Mouse (Mus musculus): ENCODE measurements around the gene G3bp2. TPM values are rescaled to one million over a fixed set of nuclear protein-coding genes. Genes with fewer than 3 reads are reported as not detected.
A peak's percentile ranks its signal among the peaks of the same experiment; 100 is the strongest.
"Not testable (repeated sequence)": the region's sequence is repeated elsewhere in the genome, so short reads cannot be mapped to it uniquely, and the experiment has no call there.

Gene G3bp2
- total RNA-seq (2014; fragmentation: Nextera tagmentation) (67.6 and 83.1 TPM in 2 replicates), total RNA-seq (2017) (89.8 and 101 TPM in 2 replicates), polyA plus RNA-seq (2012) (13.4 and 16.8 TPM in 2 replicates)

DNA sequence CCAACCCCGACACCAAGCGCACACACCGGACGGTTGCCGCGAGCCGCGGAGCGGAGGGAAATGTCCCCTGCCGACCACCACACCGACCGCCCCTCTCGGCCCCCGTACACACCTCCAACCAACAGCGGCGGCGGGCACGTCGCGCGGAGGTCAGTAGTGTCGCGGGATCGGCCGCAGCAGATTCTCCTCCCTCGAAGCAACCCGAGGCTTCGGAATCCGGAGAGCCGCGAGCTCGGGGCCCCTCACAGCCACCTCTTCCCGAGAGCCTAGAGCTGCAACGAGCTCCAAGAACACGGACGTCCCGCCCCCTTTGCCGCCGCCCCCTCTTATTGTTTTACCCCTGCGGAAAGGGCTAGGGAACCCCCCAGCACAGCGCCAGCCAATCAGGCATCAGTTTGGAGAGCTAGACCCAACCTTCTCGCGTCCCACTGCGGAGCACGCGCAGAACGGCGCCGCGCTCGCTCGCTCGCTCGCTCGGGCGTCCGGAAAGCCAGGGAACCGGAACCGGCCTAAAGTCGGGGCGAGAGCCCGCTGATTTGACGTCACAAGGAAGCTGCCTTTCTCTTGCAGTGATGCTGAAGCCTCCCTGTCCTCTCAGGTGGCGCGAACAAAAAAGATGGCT is at the start of gene G3bp2:
Gene G3bp2, minus strand, starts transcription at position 303 of the 622 bp plus-strand sequence.
- Histone ChIP-seq H3K27me3 (ENCODE audit: insufficient read depth, low read length) (no peaks in the 10 kb centered on the region), H3K4me3 (ENCODE audit: low read depth, low read length) (peak within 1 kb of the TSS; percentile 100), H3K9me3 (replicated peaks) (no peaks in the 10 kb centered on the region; the same call in 1 of the 2 replicates), H3K36me3 (replicated peaks) (peaks cover 24% of the 10 kb centered on the region), H3K4me1 (ENCODE audit: insufficient read depth, low read depth, low read length) (peaks cover 46% of the 10 kb centered on the region)
- no peak for TF ChIP-seq GATA2 (IDR thresholded peaks at IDR 0.05; ENCODE audit: borderline replicate concordance, low read depth, low read length)
- TF ChIP-seq GATA1 (IDR thresholded peaks at IDR 0.05; ENCODE audit: borderline replicate concordance, low read length), result no peak
- TF ChIP-seq CTCF (IDR thresholded peaks at IDR 0.05; ENCODE audit: low read depth, low read length), result no peak
- TF ChIP-seq TAL1 (conservative IDR thresholded peaks at IDR 0.05; ENCODE audit: low read depth, low read length), result no peak
- TF ChIP-seq POLR2AphosphoS5 (IDR thresholded peaks at IDR 0.05; ENCODE audit: insufficient replicate concordance, low read depth, low read length), result no peak
- ATAC-seq (ENCODE audit: extremely low read depth, insufficient number of reproducible peaks, low FRiP score, poor library complexity, severe bottlenecking) (peak; percentile 94), DNase-seq (ENCODE audit: low spot score) (peak; percentile 82)

DNA sequence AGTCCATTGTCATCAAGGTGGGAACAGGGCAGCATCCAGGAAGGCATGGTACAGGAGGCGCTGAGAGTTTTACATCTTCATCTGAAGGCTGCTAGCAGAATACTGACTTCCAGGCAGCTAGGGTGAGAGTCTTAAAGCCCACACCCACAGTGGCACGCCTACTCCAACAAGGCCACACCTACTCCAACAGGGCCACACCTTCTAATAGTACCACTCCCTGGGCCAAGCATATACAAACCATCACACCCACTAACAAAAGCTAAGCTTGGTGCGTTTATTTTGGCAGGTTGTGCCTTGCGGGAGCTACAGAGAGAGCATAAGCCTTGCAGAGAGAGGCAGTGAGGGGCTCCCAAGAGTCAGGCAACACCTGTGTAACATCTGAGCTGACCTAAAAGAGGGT is 49.5 kb upstream of the G3bp2 start:
- not testable (repeated sequence) for H3K27me3 ChIP-seq (ENCODE audit: insufficient read depth, low read length); DNase-seq (ENCODE audit: low spot score); H3K9me3 ChIP-seq (replicated peaks); ATAC-seq (ENCODE audit: extremely low read depth, insufficient number of reproducible peaks, low FRiP score, poor library complexity, severe bottlenecking); H3K4me3 ChIP-seq (ENCODE audit: low read depth, low read length)
- peaks cover 42% of the 10 kb centered on the region for H3K4me1 ChIP-seq (ENCODE audit: insufficient read depth, low read depth, low read length)
- H3K36me3 ChIP-seq (replicated peaks), result peaks cover 25% of the 10 kb centered on the region

DNA sequence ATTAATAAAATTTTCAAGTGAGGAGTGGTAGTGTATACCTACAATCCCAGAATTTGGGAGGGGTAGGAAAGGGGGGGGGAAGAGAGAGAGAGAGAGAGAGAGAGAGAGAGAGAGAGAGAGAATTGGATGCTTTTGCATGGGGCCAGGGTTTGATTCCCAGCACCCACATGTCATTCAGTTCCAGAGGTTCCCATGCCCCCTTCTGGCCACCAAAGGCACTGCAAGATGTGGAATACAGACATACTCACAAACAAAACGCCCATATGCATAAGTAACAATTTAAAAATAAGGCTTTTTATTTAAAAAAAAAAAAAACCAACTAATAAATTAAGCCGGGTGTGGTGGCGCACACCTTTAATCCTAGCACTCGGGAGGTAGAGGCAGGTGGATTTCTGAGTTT is 48.6 kb upstream of the G3bp2 start:
- ATAC-seq (ENCODE audit: extremely low read depth, insufficient number of reproducible peaks, low FRiP score, poor library complexity, severe bottlenecking) (no peak), DNase-seq (ENCODE audit: low spot score) (no peak)
- TF ChIP-seq CTCF (IDR thresholded peaks at IDR 0.05; ENCODE audit: low read depth, low read length) (no peak), GATA1 (IDR thresholded peaks at IDR 0.05; ENCODE audit: borderline replicate concordance, low read length) (no peak), GATA2 (IDR thresholded peaks at IDR 0.05; ENCODE audit: borderline replicate concordance, low read depth, low read length) (no peak), POLR2AphosphoS5 (IDR thresholded peaks at IDR 0.05; ENCODE audit: insufficient replicate concordance, low read depth, low read length) (no peak), TAL1 (conservative IDR thresholded peaks at IDR 0.05; ENCODE audit: low read depth, low read length) (no peak)
- Histone ChIP-seq H3K27me3 (ENCODE audit: insufficient read depth, low read length) (no peaks in the 10 kb centered on the region), H3K4me1 (ENCODE audit: insufficient read depth, low read depth, low read length) (peaks cover 50% of the 10 kb centered on the region), H3K9me3 (replicated peaks) (peaks cover 5% of the 10 kb centered on the region; the same call in 1 of the 2 replicates), H3K36me3 (replicated peaks) (peaks cover 25% of the 10 kb centered on the region), H3K4me3 (ENCODE audit: low read depth, low read length) (no peak overlapping the region)

DNA sequence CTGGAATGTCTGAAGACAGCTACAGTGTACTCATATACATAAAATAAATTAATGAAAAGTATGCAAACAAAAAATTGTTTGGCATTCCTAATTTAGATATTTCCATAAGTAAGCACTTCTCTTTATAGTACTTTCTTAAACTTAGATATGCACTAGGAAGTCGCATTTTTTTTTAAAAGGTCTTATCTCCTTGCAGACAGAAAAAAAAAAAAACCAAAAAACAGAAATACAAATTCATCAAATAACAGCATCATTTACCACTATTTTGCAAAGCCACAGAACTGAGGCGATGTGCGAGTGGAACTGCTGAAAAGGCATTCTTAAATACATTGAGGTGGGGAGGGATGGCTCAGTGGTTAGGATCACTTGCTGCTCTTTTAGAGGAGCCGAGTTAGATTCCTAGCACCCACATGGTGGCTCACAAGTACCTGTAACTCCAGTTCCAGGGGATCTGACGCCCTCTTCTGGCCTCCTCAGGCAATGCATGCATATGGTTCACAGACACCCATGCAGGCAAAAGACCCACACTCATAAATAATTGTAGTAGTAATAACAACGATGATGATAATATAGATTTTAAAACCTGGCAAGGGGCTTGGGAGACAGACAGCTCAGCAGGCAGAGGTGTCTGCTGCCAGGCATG is 46.6 kb upstream of the G3bp2 start:
- H3K4me1 ChIP-seq (ENCODE audit: insufficient read depth, low read depth, low read length), result peaks cover 48% of the 10 kb centered on the region
- no peak overlapping the region for H3K4me3 ChIP-seq (ENCODE audit: low read depth, low read length)
- H3K36me3 ChIP-seq (replicated peaks), result peaks cover 25% of the 10 kb centered on the region
- ATAC-seq (ENCODE audit: extremely low read depth, insufficient number of reproducible peaks, low FRiP score, poor library complexity, severe bottlenecking) (no peak), DNase-seq (ENCODE audit: low spot score) (no peak)
- H3K9me3 ChIP-seq (replicated peaks), result peaks cover 5% of the 10 kb centered on the region; the same call in 1 of the 2 replicates
- no peaks in the 10 kb centered on the region for H3K27me3 ChIP-seq (ENCODE audit: insufficient read depth, low read length)
- TF ChIP-seq CTCF (IDR thresholded peaks at IDR 0.05; ENCODE audit: low read depth, low read length) (peak; percentile 16; the same call in 1 of the 2 replicates), GATA2 (IDR thresholded peaks at IDR 0.05; ENCODE audit: borderline replicate concordance, low read depth, low read length) (no peak)

DNA sequence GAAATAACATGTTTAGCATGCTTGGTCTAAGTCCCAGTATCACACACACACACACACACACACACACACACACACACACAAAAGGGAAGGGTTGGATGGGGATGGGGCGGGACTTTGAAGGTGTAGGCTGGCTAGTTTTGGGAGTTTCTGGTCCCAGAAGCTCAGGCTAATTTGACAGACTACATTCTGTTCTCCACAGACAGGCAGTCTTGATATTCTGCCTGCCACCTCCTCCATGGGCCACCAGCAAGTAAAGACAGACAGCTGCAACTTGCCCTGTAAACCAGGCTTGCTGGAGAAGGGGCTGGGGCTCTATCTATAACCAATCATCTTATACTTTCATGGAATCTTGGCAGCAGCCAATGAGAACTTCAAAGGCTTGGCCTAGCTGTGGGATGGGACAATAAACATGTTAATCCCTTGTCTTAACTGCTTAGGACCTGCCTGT is 45.8 kb upstream of the G3bp2 start:
- TF ChIP-seq CTCF (IDR thresholded peaks at IDR 0.05; ENCODE audit: low read depth, low read length), result no peak
- no peak for TF ChIP-seq TAL1 (conservative IDR thresholded peaks at IDR 0.05; ENCODE audit: low read depth, low read length)
- no peak for TF ChIP-seq GATA1 (IDR thresholded peaks at IDR 0.05; ENCODE audit: borderline replicate concordance, low read length)
- no peak for TF ChIP-seq GATA2 (IDR thresholded peaks at IDR 0.05; ENCODE audit: borderline replicate concordance, low read depth, low read length)
- TF ChIP-seq POLR2AphosphoS5 (IDR thresholded peaks at IDR 0.05; ENCODE audit: insufficient replicate concordance, low read depth, low read length), result no peak
- H3K4me3 ChIP-seq (ENCODE audit: low read depth, low read length), result peak overlapping the region; percentile 35; the same call in 1 of the 2 replicates
- no peaks in the 10 kb centered on the region for H3K27me3 ChIP-seq (ENCODE audit: insufficient read depth, low read length)
- ATAC-seq (ENCODE audit: extremely low read depth, insufficient number of reproducible peaks, low FRiP score, poor library complexity, severe bottlenecking) (no peak), DNase-seq (ENCODE audit: low spot score) (no peak)
- peaks cover 48% of the 10 kb centered on the region for H3K4me1 ChIP-seq (ENCODE audit: insufficient read depth, low read depth, low read length)
- peaks cover 24% of the 10 kb centered on the region for H3K36me3 ChIP-seq (replicated peaks)
- peaks cover 5% of the 10 kb centered on the region; the same call in 1 of the 2 replicates for H3K9me3 ChIP-seq (replicated peaks)

DNA sequence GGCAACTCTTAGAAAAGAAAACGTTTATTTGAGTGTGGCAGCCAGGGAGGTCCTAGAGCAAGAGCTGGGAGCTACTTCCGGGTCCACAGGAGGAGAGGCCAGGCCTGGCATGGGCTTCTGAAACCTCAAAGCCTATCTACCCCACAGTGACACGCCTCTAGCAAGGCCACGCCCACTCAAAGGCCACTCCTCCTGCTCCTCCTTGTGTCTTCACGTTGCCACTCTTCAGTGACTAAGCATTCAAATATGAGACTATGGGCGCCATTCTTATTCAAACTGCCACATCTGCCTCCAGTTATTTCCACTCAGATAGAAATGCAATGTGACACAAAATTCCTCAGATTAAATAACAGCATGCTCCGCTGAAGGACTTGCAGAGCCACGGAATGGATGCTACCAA is 45.1 kb upstream of the G3bp2 start:
- peak; percentile 96 for ATAC-seq (ENCODE audit: extremely low read depth, insufficient number of reproducible peaks, low FRiP score, poor library complexity, severe bottlenecking)
- Histone ChIP-seq H3K4me1 (ENCODE audit: insufficient read depth, low read depth, low read length) (peaks cover 48% of the 10 kb centered on the region), H3K4me3 (ENCODE audit: low read depth, low read length) (peak overlapping the region; percentile 67), H3K9me3 (replicated peaks) (peaks cover 5% of the 10 kb centered on the region; the same call in 1 of the 2 replicates), H3K27me3 (ENCODE audit: insufficient read depth, low read length) (no peaks in the 10 kb centered on the region), H3K36me3 (replicated peaks) (peaks cover 26% of the 10 kb centered on the region)
- TF ChIP-seq GATA1 (IDR thresholded peaks at IDR 0.05; ENCODE audit: borderline replicate concordance, low read length) (no peak), GATA2 (IDR thresholded peaks at IDR 0.05; ENCODE audit: borderline replicate concordance, low read depth, low read length) (no peak), CTCF (IDR thresholded peaks at IDR 0.05; ENCODE audit: low read depth, low read length) (no peak), TAL1 (conservative IDR thresholded peaks at IDR 0.05; ENCODE audit: low read depth, low read length) (no peak), POLR2AphosphoS5 (IDR thresholded peaks at IDR 0.05; ENCODE audit: insufficient replicate concordance, low read depth, low read length) (no peak)
- DNase-seq (ENCODE audit: low spot score), result peak; percentile 79
